Mouse (Mus musculus): ENCODE results near the gene Gm3002.
"Not testable (repeated sequence)": the region's sequence is repeated elsewhere in the genome, so short reads cannot be mapped to it uniquely, and the experiment has no call there.

Gm3002 gene

GRCm38 (mm10) chr14:3809774-3810173 lies at the start of gene Gm3002:
Gm3002 (plus strand) TSS chr14:3810074.
- DNase-seq, result not testable (repeated sequence)

- DNase-seq, result not testable (repeated sequence)
These were observed 36.1 kb downstream of the Gm3002 start, which contains the start of gene Gm3033 for GRCm38 (mm10) chr14:3845945-3846344. Gm3033 (plus strand) TSS chr14:3846245.

- not testable (repeated sequence) for DNase-seq
These were observed 74.0 kb downstream of the Gm3002 start, which contains the start of gene Gm2916 for GRCm38 (mm10) chr14:3883872-3884271. Gm2916 (plus strand) TSS chr14:3884172.

- DNase-seq, result not testable (repeated sequence)
These were observed 121.6 kb downstream of the Gm3002 start, which contains the start of gene Gm3029 for GRCm38 (mm10) chr14:3931456-3931855. Gm3029 (plus strand) TSS chr14:3931756.

- not testable (repeated sequence) for DNase-seq
These were observed 153.4 kb downstream of the Gm3002 start, which contains the start of gene Gm3095 for GRCm38 (mm10) chr14:3963247-3963646. Gm3095 (plus strand) TSS chr14:3963547.

GRCm38 (mm10) chr14:3998094-3998493 lies 188.2 kb downstream of the Gm3002 start, which contains the start of gene Gm3099:
Gm3099 (plus strand) TSS chr14:3998394.
- DNase-seq, result not testable (repeated sequence)
